Mouse (Mus musculus) large intestine, adult 2 months (tissue): ENCODE results near the gene Cep78. TPM values are rescaled to one million over a fixed set of nuclear protein-coding genes. Genes with fewer than 3 reads are reported as not detected.
"Not testable (repeated sequence)": the region's sequence is repeated elsewhere in the genome, so short reads cannot be mapped to it uniquely, and the experiment has no call there.

Experiments used
- DNase-seq: peaks from one replicate; pipeline ENCODE4 v3.0.0-alpha.2; 2012; ENCODE audit warnings: low read depth, low spot score
- WGBS: fragments of 180-500 bp; shearing (Covaris S2); methylation state at CpG from one replicate; pipeline ENCODE4 v1.1.7; 2018; 5-methylcytosine and 5-hydroxymethylcytosine counted together
- polyA plus RNA-seq: library from polyadenylated mRNA; depleted of rRNA; stranded (reverse); fragments of >200 nt; gene quantifications from 2 replicates; pipeline ENCODE4 v1.2.3, GENCODE M21; 2012; rRNA removed

Cep78 gene
- polyA plus RNA-seq = 1.2 and 1.5 TPM in 2 replicates

GRCm38 (mm10) chr19:15984449-15985171, at the start of gene Cep78:
Gene Cep78 (minus strand): TSS chr19:15984989.
- peak; percentile 50 for DNase-seq

GRCm38 (mm10) chr19:16031276-16031675, 46.5 kb upstream of the Cep78 start:
- 89% methylated on average over 4 of the region's 4 CpGs for WGBS
- DNase-seq = no peak

More at GRCm38 (mm10) chr19:15984449-15985171, at the start of gene Cep78:
- WGBS = under 1% methylated on average over 88 of the region's 88 CpGs

- 7% methylated on average over 7 of the region's 9 CpGs for WGBS
- DNase-seq = not testable (repeated sequence)
These were observed 44.5 kb upstream of the Cep78 start for GRCm38 (mm10) chr19:16029253-16029771.

GRCm38 (mm10) chr19:16028746-16029252, 44.0 kb upstream of the Cep78 start:
- WGBS = 28% methylated on average over 5 of the region's 5 CpGs
- DNase-seq = no peak

- WGBS = 49% methylated on average over 15 of the region's 15 CpGs
These were observed 43.3 kb upstream of the Cep78 start for GRCm38 (mm10) chr19:16027876-16028670.

GRCm38 (mm10) chr19:16026276-16026675, 41.5 kb upstream of the Cep78 start:
- DNase-seq = no peak
- WGBS = 97% methylated on average over 5 of the region's 5 CpGs

More at GRCm38 (mm10) chr19:16027876-16028670, 43.3 kb upstream of the Cep78 start:
- DNase-seq = no peak

- 45% methylated on average over 10 of the region's 10 CpGs for WGBS
- DNase-seq = no peak
These were observed 37.4 kb upstream of the Cep78 start for GRCm38 (mm10) chr19:16022178-16022577.

GRCm38 (mm10) chr19:16016171-16016570, 31.4 kb upstream of the Cep78 start:
- DNase-seq = no peak
- WGBS = 41% methylated on average over 1 of the region's 1 CpGs

- 61% methylated on average over 10 of the region's 10 CpGs for WGBS
- no peak for DNase-seq
These were observed 30.6 kb upstream of the Cep78 start for GRCm38 (mm10) chr19:16015191-16015968.

GRCm38 (mm10) chr19:16009746-16010337, 25.1 kb upstream of the Cep78 start:
- 63% methylated on average over 6 of the region's 6 CpGs for WGBS
- DNase-seq = no peak

GRCm38 (mm10) chr19:16009111-16009510, 24.3 kb upstream of the Cep78 start:
- DNase-seq = no peak

GRCm38 (mm10) chr19:16007131-16007530, 22.3 kb upstream of the Cep78 start:
- no peak for DNase-seq
- WGBS = 89% methylated on average over 8 of the region's 8 CpGs

More at GRCm38 (mm10) chr19:16009111-16009510, 24.3 kb upstream of the Cep78 start:
- WGBS = 87% methylated on average over 4 of the region's 4 CpGs

- DNase-seq = no peak
- 7% methylated on average over 3 of the region's 3 CpGs for WGBS
These were observed 13.4 kb upstream of the Cep78 start for GRCm38 (mm10) chr19:15998157-15998556.

GRCm38 (mm10) chr19:15996901-15997564, 12.2 kb upstream of the Cep78 start:
- WGBS = 22% methylated on average over 12 of the region's 12 CpGs
- no peak for DNase-seq

GRCm38 (mm10) chr19:15990102-15990501, 5.3 kb upstream of the Cep78 start:
- WGBS = 39% methylated on average over 1 of the region's 1 CpGs
- DNase-seq = no peak

- DNase-seq = no peak
- 26% methylated on average over 10 of the region's 10 CpGs for whole genome bisulfite sequencing
These were observed 454 bp upstream of the Cep78 start for GRCm38 (mm10) chr19:15985172-15985713.

- DNase-seq = no peak
- WGBS = 45% methylated on average over 15 of the region's 15 CpGs
These were observed 947 bp downstream of the Cep78 start for GRCm38 (mm10) chr19:15983739-15984344.
